Comparison of ENCODE assay signal across 19 mouse cellular contexts in the genomic region with DNA sequence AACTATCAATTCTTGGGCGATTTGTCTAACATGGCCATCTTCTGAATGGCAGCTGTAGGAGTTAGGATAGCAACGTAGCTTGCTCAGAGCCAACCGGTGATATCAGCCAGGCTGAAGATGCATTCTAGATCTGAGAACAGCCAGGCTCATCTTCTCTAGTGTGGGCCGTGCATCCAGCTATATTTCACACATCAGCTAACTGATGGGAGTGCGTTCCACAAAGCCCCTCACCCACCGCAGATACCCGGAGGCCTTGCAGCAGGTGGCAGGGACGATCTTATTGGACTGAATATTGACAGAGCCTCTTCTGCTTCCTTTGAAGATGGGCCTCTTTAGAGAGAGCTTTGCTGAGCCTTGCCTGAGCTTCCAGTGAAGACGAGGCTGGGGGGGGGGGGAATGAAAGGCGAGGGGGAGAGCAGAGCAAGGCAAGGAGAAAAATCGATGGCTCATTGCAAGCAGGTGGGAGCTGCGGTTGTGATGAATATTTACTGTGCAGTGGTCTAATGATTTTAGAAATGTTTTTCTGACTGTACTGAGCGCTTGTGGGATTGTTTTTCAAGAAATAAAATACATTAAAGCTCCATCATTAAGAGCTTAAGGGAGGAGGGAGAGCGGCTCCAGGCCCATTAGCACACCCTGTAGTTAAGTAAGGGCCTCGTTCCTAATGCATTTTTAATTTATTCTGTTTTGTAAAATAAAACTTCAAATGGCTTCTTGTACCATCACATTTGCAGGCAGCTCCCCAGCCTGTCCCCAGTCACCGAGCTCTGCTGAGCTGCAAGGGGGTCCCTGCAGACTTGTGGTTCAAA.
DNase-seq lines count a peak whose midpoint lies in the region; ATAC-seq and TF ChIP-seq lines count a peak whose summit lies in the region.
"Had no signal": no experiment of that assay in that cellular context is flagged by ENCODE, and none has a peak within 500 bp of the region (broad histone marks: within the 10 kb centered on the region; RNA-seq: fewer than 3 reads in every experiment).

No protein-coding gene starts in this region.

- no peak overlapping the region for H3K27ac ChIP-seq in forebrain, embryonic 12.5 days
- H3K27ac ChIP-seq in forebrain, embryonic 11.5 days (ENCODE audit: low read depth, low read length) = no peak overlapping the region
- no peak overlapping the region; the same call in 1 of the 2 replicates for H3K27ac ChIP-seq in hindbrain, embryonic 15.5 days (replicated peaks)
- peak overlapping the region; percentile 38; the same call in 1 of the 2 replicates for H3K27ac ChIP-seq in midbrain, embryonic 14.5 days (replicated peaks; ENCODE audit: low read depth, low read length)
- H3K27ac ChIP-seq: heart, adult 2 months had no signal

- ATAC-seq in forebrain, embryonic 12.5 days (ENCODE audit: low FRiP score) = peak; percentile 60; the same call in 1 of the 2 replicates
- ATAC-seq in forebrain, embryonic 11.5 days (replicated peaks; ENCODE audit: low FRiP score) = no peak
- ATAC-seq in hindbrain, embryonic 15.5 days (ENCODE audit: low FRiP score, low read depth) = peak; percentile 74
- ATAC-seq in midbrain, embryonic 14.5 days (ENCODE audit: low FRiP score, low TSS enrichment) = peak; percentile 76
- ATAC-seq: CD4-positive, CD25-positive, alpha-beta regulatory T cell, adult 4 months; intestine, embryonic 16.5 days; Patski had no signal

- H3K4me1 ChIP-seq in forebrain, embryonic 12.5 days = peaks cover 6% of the 10 kb centered on the region
- no peaks in the 10 kb centered on the region for H3K4me1 ChIP-seq in forebrain, embryonic 11.5 days (replicated peaks; ENCODE audit: control insufficient read depth, insufficient read depth, low read length)
- peaks cover 13% of the 10 kb centered on the region; the same call in 1 of the 2 replicates for H3K4me1 ChIP-seq in hindbrain, embryonic 15.5 days (replicated peaks)
- no peaks in the 10 kb centered on the region; the same call in 1 of the 2 replicates for H3K4me1 ChIP-seq in midbrain, embryonic 14.5 days (ENCODE audit: control insufficient read depth, insufficient read depth, low read length)

- H3K4me2 ChIP-seq in forebrain, embryonic 12.5 days = no peak overlapping the region
- H3K4me2 ChIP-seq in forebrain, embryonic 11.5 days (ENCODE audit: low read depth, low read length, severe bottlenecking) = no peak overlapping the region
- H3K4me2 ChIP-seq in hindbrain, embryonic 15.5 days = no peak overlapping the region
- H3K4me2 ChIP-seq in midbrain, embryonic 14.5 days (ENCODE audit: low read length) = no peak overlapping the region
- H3K4me2 ChIP-seq: liver, embryonic 11.5 days had no signal

- H3K9ac ChIP-seq in forebrain, embryonic 12.5 days = no peak overlapping the region
- no peak overlapping the region for H3K9ac ChIP-seq in forebrain, embryonic 11.5 days (ENCODE audit: low read length)
- H3K9ac ChIP-seq in hindbrain, embryonic 15.5 days = no peak overlapping the region
- H3K9ac ChIP-seq in midbrain, embryonic 14.5 days (replicated peaks; ENCODE audit: low read length) = no peak overlapping the region

- no peak overlapping the region for H3K4me3 ChIP-seq in forebrain, embryonic 12.5 days (replicated peaks)
- H3K4me3 ChIP-seq in forebrain, embryonic 11.5 days (ENCODE audit: low read depth, low read length) = no peak overlapping the region
- H3K4me3 ChIP-seq in hindbrain, embryonic 15.5 days = no peak overlapping the region
- H3K4me3 ChIP-seq in midbrain, embryonic 14.5 days (replicated peaks; ENCODE audit: low read depth, low read length) = no peak overlapping the region
- H3K4me3 ChIP-seq: heart, adult 2 months had no signal

- no peaks in the 10 kb centered on the region for H3K9me3 ChIP-seq in forebrain, embryonic 12.5 days
- no peaks in the 10 kb centered on the region for H3K9me3 ChIP-seq in forebrain, embryonic 11.5 days (ENCODE audit: control insufficient read depth, low read length)
- H3K9me3 ChIP-seq in hindbrain, embryonic 15.5 days = no peaks in the 10 kb centered on the region
- no peaks in the 10 kb centered on the region for H3K9me3 ChIP-seq in midbrain, embryonic 14.5 days (ENCODE audit: control insufficient read depth, low read length)

- 68% methylated on average over 16 of the region's 16 CpGs for WGBS in forebrain, embryonic 12.5 days
- 80% methylated on average over 16 of the region's 16 CpGs for WGBS in forebrain, embryonic 11.5 days
- 59% methylated on average over 16 of the region's 16 CpGs for WGBS in hindbrain, embryonic 15.5 days
- 63% methylated on average over 16 of the region's 16 CpGs for WGBS in midbrain, embryonic 14.5 days

- H3K27me3 ChIP-seq in forebrain, embryonic 12.5 days = no peaks in the 10 kb centered on the region
- no peaks in the 10 kb centered on the region for H3K27me3 ChIP-seq in forebrain, embryonic 11.5 days (ENCODE audit: control insufficient read depth, insufficient read depth, low read length)
- H3K27me3 ChIP-seq in hindbrain, embryonic 15.5 days = no peaks in the 10 kb centered on the region
- H3K27me3 ChIP-seq in midbrain, embryonic 14.5 days (ENCODE audit: control insufficient read depth, insufficient read depth, low read length) = no peaks in the 10 kb centered on the region

- no peaks in the 10 kb centered on the region for H3K36me3 ChIP-seq in forebrain, embryonic 12.5 days (replicated peaks)
- no peaks in the 10 kb centered on the region for H3K36me3 ChIP-seq in forebrain, embryonic 11.5 days (ENCODE audit: control insufficient read depth, insufficient read depth, low read length)
- H3K36me3 ChIP-seq in hindbrain, embryonic 15.5 days = no peaks in the 10 kb centered on the region
- H3K36me3 ChIP-seq in midbrain, embryonic 14.5 days (ENCODE audit: control insufficient read depth, insufficient read depth, low read length) = no peaks in the 10 kb centered on the region

- TF ChIP-seq CTCF in brain, embryonic 14.5 days (IDR thresholded peaks at IDR 0.05; ENCODE audit: borderline replicate concordance, extremely low read depth, insufficient read depth, insufficient read length) = no peak

- TF ChIP-seq POLR2A in brain, embryonic 14.5 days (IDR thresholded peaks at IDR 0.05; ENCODE audit: borderline replicate concordance, extremely low read depth, insufficient read depth, insufficient read length, poor library complexity, severe bottlenecking) = no peak

- no peak for DNase-seq in forebrain, embryonic 11.5 days (ENCODE audit: low spot score)
- peak; percentile 74 for DNase-seq in brain, embryonic 14.5 days (ENCODE audit: low read depth)
- peak; percentile 61 for DNase-seq in midbrain, embryonic 14.5 days
- DNase-seq in gastrocnemius, postnatal 25 days = no peak
- no peak for DNase-seq in spleen, adult 18-20 months
- no peak for DNase-seq in lung, postnatal 36 days
- DNase-seq: adrenal gland, adult 8-10 months; cerebellum, postnatal 14 days; gastrocnemius, postnatal 10 days; heart, adult 2 months; heart, postnatal 4 days; lung, adult 2 months; right cerebral cortex, postnatal 25 days had no signal

Comparison
In these comparisons a context has a peak if more than half of its experiments do, and no peak if none do; other contexts are left out.
1. DNase-seq: peak in brain, embryonic 14.5 days (single experiment) and midbrain, embryonic 14.5 days (single experiment); none in forebrain, embryonic 11.5 days (single experiment), gastrocnemius, postnatal 25 days (single experiment), spleen, adult 18-20 months (0 of 2) and lung, postnatal 36 days (single experiment).